Mouse (Mus musculus): Measurements from ENCODE around the gene Acot1. TPM values are rescaled to one million over a fixed set of nuclear protein-coding genes. Genes with fewer than 3 reads are reported as not detected.
"Not testable (repeated sequence)": the region's sequence is repeated elsewhere in the genome, so short reads cannot be mapped to it uniquely, and the experiment has no call there.

Acot1 gene
- total and polyA plus RNA-seq, 2 experiments = 24.5 to 26.1 TPM

DNA sequence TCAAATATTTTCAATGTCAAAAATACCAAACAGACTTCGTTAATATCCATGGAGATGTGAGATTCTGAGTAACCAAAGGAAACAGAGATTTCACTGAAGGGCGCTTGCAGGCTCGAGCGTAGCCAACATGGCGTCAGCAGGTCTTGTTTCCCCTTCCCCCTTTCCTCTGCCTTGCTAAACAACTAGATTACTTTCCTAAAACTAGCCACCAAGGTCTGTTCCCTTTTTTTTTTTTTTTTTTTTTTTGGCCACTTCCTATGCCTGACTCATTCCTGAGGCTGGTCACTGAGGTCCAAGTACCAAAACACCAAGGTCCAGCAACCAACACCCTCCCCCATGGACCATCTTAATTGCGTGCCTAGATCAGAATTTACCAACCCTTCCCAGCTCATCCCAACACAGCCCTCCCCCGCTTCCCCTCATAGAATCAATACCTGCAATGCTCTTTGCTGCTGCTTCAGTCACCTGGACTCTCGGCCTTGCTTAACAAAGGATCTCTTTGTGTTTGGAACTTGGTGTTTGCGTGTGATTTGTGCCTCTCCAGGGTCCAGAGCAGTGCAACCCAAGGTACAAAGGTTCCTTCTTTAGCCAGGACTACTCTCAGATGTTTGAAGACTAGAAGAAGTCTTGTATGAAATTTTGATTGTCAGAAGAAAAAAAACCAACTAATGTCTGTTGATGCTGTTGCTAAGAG, 13.9 kb downstream of the Acot1 start:
- DNase-seq (ENCODE audit: extremely low read depth, low read depth, low spot score) = peak; percentile 56
- Histone ChIP-seq H3K79me2 (ENCODE audit: control insufficient read depth, insufficient read depth, low read length) (no peaks in the 10 kb centered on the region), H3K4me1 (ENCODE audit: control insufficient read depth, insufficient read depth, low read length) (0 out of 2 replicates have a peak, but pooled peaks cover 6% of the 10 kb centered on the region), H3K9ac (ENCODE audit: low read depth, low read length) (no peak overlapping the region), H3K36me3 (ENCODE audit: control insufficient read depth, insufficient read depth, low read length) (no peaks in the 10 kb centered on the region), H3K27me3 (ENCODE audit: control insufficient read depth, insufficient read depth, low read length) (no peaks in the 10 kb centered on the region), H3K4me3 (ENCODE audit: insufficient read depth, low read depth, low read length) (no peak overlapping the region), H3K27ac (replicated peaks; ENCODE audit: insufficient read depth, low read depth, low read length) (no peak overlapping the region)
- 56% methylated on average over 9 of the region's 9 CpGs for WGBS
- no peak for TF ChIP-seq CTCF (IDR thresholded peaks at IDR 0.05; ENCODE audit: low read depth, low read length)
- TF ChIP-seq POLR2A (IDR thresholded peaks at IDR 0.05; ENCODE audit: extremely low read depth, insufficient read depth, low read length) = no peak

DNA sequence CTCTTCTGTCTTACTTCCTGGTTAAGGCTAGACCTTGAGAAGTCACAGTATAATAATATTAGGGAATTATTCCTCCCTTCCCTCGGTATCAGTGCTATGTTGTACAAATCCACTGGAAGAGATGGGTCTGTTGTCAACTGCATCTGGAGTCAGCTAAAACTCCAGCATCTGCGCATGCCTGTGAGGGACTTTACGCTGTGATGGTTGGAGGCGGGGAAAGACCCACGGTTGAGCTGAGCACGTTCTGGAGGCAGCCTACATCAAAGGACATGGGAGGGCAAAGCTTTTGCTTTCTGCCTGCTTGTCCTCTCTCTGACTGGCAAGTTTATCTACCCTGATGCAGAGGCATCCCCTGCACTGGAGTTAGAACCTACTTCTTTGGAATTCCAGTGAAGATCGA, 16.6 kb downstream of the Acot1 start:
- H3K4me3 ChIP-seq (ENCODE audit: insufficient read depth, low read depth, low read length) = no peak overlapping the region
- no peaks in the 10 kb centered on the region for H3K79me2 ChIP-seq (ENCODE audit: control insufficient read depth, insufficient read depth, low read length)
- H3K4me1 ChIP-seq (ENCODE audit: control insufficient read depth, insufficient read depth, low read length) = 0 out of 2 replicates have a peak, but pooled peaks cover 4% of the 10 kb centered on the region
- H3K36me3 ChIP-seq (ENCODE audit: control insufficient read depth, insufficient read depth, low read length) = no peaks in the 10 kb centered on the region
- H3K9ac ChIP-seq (ENCODE audit: low read depth, low read length) = no peak overlapping the region
- no peaks in the 10 kb centered on the region for H3K27me3 ChIP-seq (ENCODE audit: control insufficient read depth, insufficient read depth, low read length)
- no peak overlapping the region for H3K27ac ChIP-seq (replicated peaks; ENCODE audit: insufficient read depth, low read depth, low read length)
- WGBS = 84% methylated on average over 7 of the region's 7 CpGs
- no peak for DNase-seq (ENCODE audit: extremely low read depth, low read depth, low spot score)
- no peak for TF ChIP-seq CTCF (IDR thresholded peaks at IDR 0.05; ENCODE audit: low read depth, low read length)

- not testable (repeated sequence) for H3K36me3 ChIP-seq (ENCODE audit: control insufficient read depth, insufficient read depth, low read length); H3K79me2 ChIP-seq (ENCODE audit: control insufficient read depth, insufficient read depth, low read length); DNase-seq (ENCODE audit: extremely low read depth, low read depth, low spot score); H3K27ac ChIP-seq (replicated peaks; ENCODE audit: insufficient read depth, low read depth, low read length); H3K9ac ChIP-seq (ENCODE audit: low read depth, low read length); H3K4me1 ChIP-seq (ENCODE audit: control insufficient read depth, insufficient read depth, low read length); H3K27me3 ChIP-seq (ENCODE audit: control insufficient read depth, insufficient read depth, low read length); H3K4me3 ChIP-seq (ENCODE audit: insufficient read depth, low read depth, low read length)
- 87% methylated on average over 3 of the region's 3 CpGs for WGBS
These were observed 19.0 kb downstream of the Acot1 start for GRCm38 (mm10) chr12:84028328-84028727.

DNA sequence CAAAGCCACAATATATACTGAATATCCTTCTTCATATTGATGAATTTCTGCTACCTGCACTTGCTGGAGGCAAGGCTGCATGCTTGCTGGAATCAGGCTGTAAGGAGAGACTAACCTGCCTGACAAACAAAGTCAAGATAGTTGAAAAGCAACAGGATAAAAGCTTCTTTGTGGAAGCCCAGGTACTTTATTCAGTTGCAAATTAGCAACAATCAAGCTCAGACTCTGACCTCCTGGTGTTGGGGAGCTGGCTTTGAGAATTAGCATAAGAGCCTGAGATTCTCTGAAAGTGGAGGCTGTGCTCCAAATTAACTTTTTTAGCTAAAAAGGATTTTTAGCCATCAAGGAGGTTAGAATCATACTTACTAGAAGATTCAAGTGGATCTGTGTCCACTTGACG, 19.8 kb downstream of the Acot1 start:
- H3K4me1 ChIP-seq (ENCODE audit: control insufficient read depth, insufficient read depth, low read length); H3K36me3 ChIP-seq (ENCODE audit: control insufficient read depth, insufficient read depth, low read length); H3K27ac ChIP-seq (replicated peaks; ENCODE audit: insufficient read depth, low read depth, low read length); DNase-seq (ENCODE audit: extremely low read depth, low read depth, low spot score); H3K79me2 ChIP-seq (ENCODE audit: control insufficient read depth, insufficient read depth, low read length); H3K4me3 ChIP-seq (ENCODE audit: insufficient read depth, low read depth, low read length); H3K9ac ChIP-seq (ENCODE audit: low read depth, low read length); H3K27me3 ChIP-seq (ENCODE audit: control insufficient read depth, insufficient read depth, low read length): not testable (repeated sequence)
- WGBS = 95% methylated on average over 1 of the region's 1 CpGs

DNA sequence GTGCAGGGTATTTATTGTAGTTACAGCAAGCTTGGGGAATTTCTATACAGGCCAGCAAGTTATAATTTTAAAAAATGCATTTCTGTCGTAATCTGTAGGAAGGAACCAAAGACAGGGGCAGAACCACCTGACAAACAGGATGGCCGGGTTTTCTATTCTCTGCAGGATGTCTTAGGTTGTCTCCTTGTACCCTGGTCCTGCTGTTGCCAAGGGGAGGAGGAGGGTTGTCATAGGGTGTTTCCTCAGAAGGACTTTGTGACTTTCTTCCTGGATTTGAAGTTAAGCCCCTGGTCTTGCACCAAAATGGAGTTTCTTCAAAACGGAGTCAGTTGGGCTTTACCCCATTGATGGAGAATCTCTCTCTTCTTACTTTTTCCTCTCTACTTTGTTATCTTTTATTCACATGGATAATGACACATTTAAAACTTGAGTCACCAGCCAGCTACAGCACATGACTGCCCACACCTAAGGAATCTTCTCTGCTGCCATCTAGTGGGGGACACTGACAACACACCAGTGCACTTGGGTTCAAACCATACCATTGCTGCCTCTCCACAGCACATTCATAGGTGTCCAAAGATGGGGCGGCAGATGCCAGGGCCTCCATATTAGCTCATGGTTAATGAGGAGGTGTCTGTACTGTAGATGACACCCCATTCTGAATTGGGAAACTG, 21.5 kb downstream of the Acot1 start:
- Histone ChIP-seq H3K27me3 (ENCODE audit: control insufficient read depth, insufficient read depth, low read length) (no peaks in the 10 kb centered on the region), H3K9ac (ENCODE audit: low read depth, low read length) (no peak overlapping the region), H3K36me3 (ENCODE audit: control insufficient read depth, insufficient read depth, low read length) (no peaks in the 10 kb centered on the region), H3K4me1 (ENCODE audit: control insufficient read depth, insufficient read depth, low read length) (peaks cover 10% of the 10 kb centered on the region), H3K27ac (replicated peaks; ENCODE audit: insufficient read depth, low read depth, low read length) (no peak overlapping the region), H3K79me2 (ENCODE audit: control insufficient read depth, insufficient read depth, low read length) (no peaks in the 10 kb centered on the region), H3K4me3 (ENCODE audit: insufficient read depth, low read depth, low read length) (no peak overlapping the region)
- 57% methylated on average over 4 of the region's 4 CpGs for WGBS
- peak; percentile 70 for DNase-seq (ENCODE audit: extremely low read depth, low read depth, low spot score)
- peak; percentile 74 for TF ChIP-seq CTCF (IDR thresholded peaks at IDR 0.05; ENCODE audit: low read depth, low read length)
- no peak for TF ChIP-seq POLR2A (IDR thresholded peaks at IDR 0.05; ENCODE audit: extremely low read depth, insufficient read depth, low read length)

DNA sequence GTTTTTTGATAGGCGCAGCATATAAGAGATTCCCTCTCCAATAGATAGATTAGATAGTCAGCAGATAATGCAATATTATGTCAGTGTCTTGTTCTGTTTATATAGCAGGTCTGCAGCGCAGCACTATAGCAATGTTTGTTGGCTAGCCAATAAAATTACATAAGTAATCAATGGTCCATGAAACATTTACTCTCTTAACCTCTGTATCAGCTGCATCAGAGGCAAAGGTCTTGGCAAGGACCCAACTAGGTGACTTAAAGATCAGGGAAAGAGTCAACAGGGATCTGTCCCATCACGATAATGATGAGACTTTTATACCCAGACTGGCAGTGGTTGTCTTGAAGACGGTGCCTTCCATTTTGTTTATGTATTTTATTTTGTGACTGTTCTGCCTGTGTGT, 23.6 kb downstream of the Acot1 start:
- H3K27me3 ChIP-seq (ENCODE audit: control insufficient read depth, insufficient read depth, low read length) = no peaks in the 10 kb centered on the region
- 22% methylated on average over 4 of the region's 4 CpGs for WGBS
- TF ChIP-seq CTCF (IDR thresholded peaks at IDR 0.05; ENCODE audit: low read depth, low read length) = no peak
- no peak for TF ChIP-seq POLR2A (IDR thresholded peaks at IDR 0.05; ENCODE audit: extremely low read depth, insufficient read depth, low read length)
- peak overlapping the region; percentile 67; the same call in 1 of the 2 replicates for H3K27ac ChIP-seq (replicated peaks; ENCODE audit: insufficient read depth, low read depth, low read length)
- H3K4me3 ChIP-seq (ENCODE audit: insufficient read depth, low read depth, low read length) = no peak overlapping the region
- DNase-seq (ENCODE audit: extremely low read depth, low read depth, low spot score) = peak; percentile 98
- no peak overlapping the region for H3K9ac ChIP-seq (ENCODE audit: low read depth, low read length)
- no peaks in the 10 kb centered on the region for H3K36me3 ChIP-seq (ENCODE audit: control insufficient read depth, insufficient read depth, low read length)
- H3K79me2 ChIP-seq (ENCODE audit: control insufficient read depth, insufficient read depth, low read length) = no peaks in the 10 kb centered on the region
- peaks cover 14% of the 10 kb centered on the region for H3K4me1 ChIP-seq (ENCODE audit: control insufficient read depth, insufficient read depth, low read length)

DNA sequence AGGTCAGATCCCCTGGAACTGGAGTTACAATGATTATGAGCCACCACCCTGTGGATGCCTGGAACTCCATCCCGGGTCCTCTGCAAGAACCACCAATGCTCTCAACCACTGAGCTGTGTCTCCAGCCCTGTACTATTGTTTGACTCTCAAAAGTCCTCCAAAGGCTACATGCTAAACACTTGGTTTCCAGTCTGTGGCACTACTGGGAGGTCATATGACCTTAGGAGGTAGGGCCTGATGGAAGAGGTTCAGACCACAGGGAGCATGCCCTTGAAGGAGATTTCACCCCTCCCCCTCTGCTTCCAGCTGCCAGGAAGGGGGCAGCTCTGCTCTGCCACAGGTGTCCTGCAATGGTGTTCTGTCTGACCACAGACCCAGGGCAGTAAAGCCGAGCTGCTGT, 24.0 kb downstream of the Acot1 start:
- not testable (repeated sequence) for H3K9ac ChIP-seq (ENCODE audit: low read depth, low read length); H3K4me3 ChIP-seq (ENCODE audit: insufficient read depth, low read depth, low read length); H3K79me2 ChIP-seq (ENCODE audit: control insufficient read depth, insufficient read depth, low read length); H3K36me3 ChIP-seq (ENCODE audit: control insufficient read depth, insufficient read depth, low read length); H3K27me3 ChIP-seq (ENCODE audit: control insufficient read depth, insufficient read depth, low read length); DNase-seq (ENCODE audit: extremely low read depth, low read depth, low spot score)
- H3K4me1 ChIP-seq (ENCODE audit: control insufficient read depth, insufficient read depth, low read length) = peaks cover 15% of the 10 kb centered on the region
- WGBS = 49% methylated on average over 2 of the region's 2 CpGs
- H3K27ac ChIP-seq (replicated peaks; ENCODE audit: insufficient read depth, low read depth, low read length) = peak overlapping the region; percentile 67; the same call in 1 of the 2 replicates

All from liver, adult 2 months (tissue).